ENCODE assay signal across 12 mouse cellular contexts in genomic region chr11:86950491-86950890, GRCm38 (mm10). TPM values are rescaled to one million over a fixed set of nuclear protein-coding genes. Genes with fewer than 3 reads are reported as not detected.
DNase-seq lines count a peak whose midpoint lies in the region; ATAC-seq and TF ChIP-seq lines count a peak whose summit lies in the region.
"Had no signal": no experiment of that assay in that cellular context is flagged by ENCODE, and none has a peak within 500 bp of the region (broad histone marks: within the 10 kb centered on the region; RNA-seq: fewer than 3 reads in every experiment).

No protein-coding gene starts in this region.

- ATAC-seq in forebrain, postnatal 0 days = no peak
- no peak for ATAC-seq in lung, embryonic 16.5 days (ENCODE audit: low read depth)
- ATAC-seq in heart, embryonic 15.5 days (replicated peaks; ENCODE audit: insufficient number of reproducible peaks, insufficient read depth, low FRiP score, low read depth) = no peak
- no peak for ATAC-seq in cerebellum, adult (ENCODE audit: insufficient number of reproducible peaks, low FRiP score, low TSS enrichment)

- H3K9me3 ChIP-seq in forebrain, embryonic 10.5 days = no peaks in the 10 kb centered on the region
- no peaks in the 10 kb centered on the region for H3K9me3 ChIP-seq in forebrain, postnatal 0 days (ENCODE audit: low read length)
- H3K9me3 ChIP-seq in lung, embryonic 16.5 days (ENCODE audit: control insufficient read depth, low read length) = no peaks in the 10 kb centered on the region
- no peaks in the 10 kb centered on the region for H3K9me3 ChIP-seq in heart, embryonic 15.5 days (replicated peaks)
- H3K9me3 ChIP-seq: liver, embryonic 15.5 days; neural tube, embryonic 12.5 days had no signal

- peaks cover 35% of the 10 kb centered on the region for H3K4me1 ChIP-seq in forebrain, embryonic 10.5 days
- 0 out of 2 replicates have a peak, but pooled peaks cover 3% of the 10 kb centered on the region for H3K4me1 ChIP-seq in forebrain, postnatal 0 days (ENCODE audit: insufficient read depth)
- H3K4me1 ChIP-seq in lung, embryonic 16.5 days (replicated peaks; ENCODE audit: control insufficient read depth, insufficient read depth, low read length) = peaks cover 13% of the 10 kb centered on the region
- H3K4me1 ChIP-seq in heart, embryonic 15.5 days (replicated peaks) = peaks cover 65% of the 10 kb centered on the region

- no peak for DNase-seq in forebrain, embryonic 10.5 days (ENCODE audit: extremely low spot score, low spot score)
- DNase-seq in forebrain, postnatal 0 days = no peak
- no peak for DNase-seq in lung, postnatal 25 days (ENCODE audit: low spot score)
- DNase-seq in lung, postnatal 36 days = peak; percentile 26
- DNase-seq in retina, embryonic 14.5 days (ENCODE audit: low spot score) = no peak
- DNase-seq: kidney, adult 9 months had no signal

- H3K9ac ChIP-seq in forebrain, postnatal 0 days = no peak overlapping the region
- H3K9ac ChIP-seq in lung, embryonic 16.5 days (ENCODE audit: low read length) = no peak overlapping the region
- no peak overlapping the region for H3K9ac ChIP-seq in heart, embryonic 15.5 days
- H3K9ac ChIP-seq: liver, embryonic 15.5 days; neural tube, embryonic 12.5 days had no signal

- no peaks in the 10 kb centered on the region for H3K27me3 ChIP-seq in forebrain, embryonic 10.5 days (ENCODE audit: poor library complexity, severe bottlenecking)
- no peaks in the 10 kb centered on the region for H3K27me3 ChIP-seq in forebrain, postnatal 0 days (ENCODE audit: insufficient read depth, low read length)
- no peaks in the 10 kb centered on the region for H3K27me3 ChIP-seq in lung, embryonic 16.5 days (ENCODE audit: control insufficient read depth, insufficient read depth, low read depth, low read length)
- H3K27me3 ChIP-seq in heart, embryonic 15.5 days = no peaks in the 10 kb centered on the region
- H3K27me3 ChIP-seq: liver, embryonic 15.5 days; neural tube, embryonic 12.5 days had no signal

- H3K27ac ChIP-seq in forebrain, embryonic 10.5 days = 0 out of 2 replicates have a peak overlapping the region, but pooled peaks have one; percentile 31
- no peak overlapping the region for H3K27ac ChIP-seq in forebrain, postnatal 0 days (ENCODE audit: low read depth, low read length)
- peak overlapping the region; percentile 62 for H3K27ac ChIP-seq in lung, embryonic 16.5 days (ENCODE audit: low read length)
- H3K27ac ChIP-seq in heart, embryonic 15.5 days = peak overlapping the region; percentile 79
- H3K27ac ChIP-seq: liver, embryonic 15.5 days; neural tube, embryonic 12.5 days had no signal

- WGBS in forebrain, embryonic 10.5 days = 88% methylated on average over 3 of the region's 3 CpGs
- WGBS in forebrain, postnatal 0 days = 49% methylated on average over 3 of the region's 3 CpGs
- 52% methylated on average over 3 of the region's 3 CpGs for WGBS in lung, embryonic 16.5 days
- 53% methylated on average over 3 of the region's 3 CpGs for WGBS in heart, embryonic 15.5 days

- H3K36me3 ChIP-seq in forebrain, embryonic 10.5 days (replicated peaks) = no peaks in the 10 kb centered on the region
- no peaks in the 10 kb centered on the region for H3K36me3 ChIP-seq in forebrain, postnatal 0 days (ENCODE audit: insufficient read depth)
- no peaks in the 10 kb centered on the region for H3K36me3 ChIP-seq in lung, embryonic 16.5 days (ENCODE audit: control insufficient read depth, insufficient read depth, low read length)
- H3K36me3 ChIP-seq in heart, embryonic 15.5 days = no peaks in the 10 kb centered on the region
- H3K36me3 ChIP-seq: liver, embryonic 15.5 days; neural tube, embryonic 12.5 days had no signal

- no peak for TF ChIP-seq CTCF in forebrain, postnatal 0 days (IDR thresholded peaks at IDR 0.05; ENCODE audit: low read depth)

- H3K4me3 ChIP-seq in forebrain, embryonic 10.5 days = no peak overlapping the region
- no peak overlapping the region for H3K4me3 ChIP-seq in forebrain, postnatal 0 days (ENCODE audit: low read depth, low read length)
- no peak overlapping the region for H3K4me3 ChIP-seq in lung, embryonic 16.5 days (ENCODE audit: low read length)
- H3K4me3 ChIP-seq in heart, embryonic 15.5 days = no peak overlapping the region
- H3K4me3 ChIP-seq: erythroblast, embryonic 14.5 days; liver, embryonic 15.5 days; neural tube, embryonic 12.5 days had no signal

- no peak overlapping the region for H3K4me2 ChIP-seq in forebrain, postnatal 0 days (ENCODE audit: low read depth)
- no peak overlapping the region for H3K4me2 ChIP-seq in lung, embryonic 16.5 days (ENCODE audit: low read depth, low read length)
- H3K4me2 ChIP-seq in heart, embryonic 15.5 days = no peak overlapping the region
- H3K4me2 ChIP-seq: liver, embryonic 15.5 days; neural tube, embryonic 12.5 days had no signal

RNA-seq across cellular contexts. Expression of gene Ypel2, which starts 43.0 kb away (rescaled TPM):
- polyA plus RNA-seq in forebrain, embryonic 10.5 days (2016; fragmentation: Nextera tagmentation; extraction: Ambion mirVana) = 2.9 and 3.2 TPM in 2 replicates
- total RNA-seq in forebrain, postnatal 0 days (2014; rRNA removed) = 5.6 and 6.3 TPM in 2 replicates
- polyA plus RNA-seq in forebrain, postnatal 0 days (2015; fragmentation: Nextera tagmentation; extraction: Ambion mirVana) = 3.7 and 4.5 TPM in 2 replicates
- polyA plus RNA-seq in lung, embryonic 16.5 days (2015; fragmentation: Nextera tagmentation; extraction: Ambion mirVana) = 11.4 and 11.8 TPM in 2 replicates
- polyA plus RNA-seq in heart, embryonic 15.5 days (2015; fragmentation: Nextera tagmentation; extraction: Ambion mirVana) = 20.8 and 23.1 TPM in 2 replicates
